Mouse (Mus musculus): ENCODE measurements around the gene Rapgef4.

DNA sequence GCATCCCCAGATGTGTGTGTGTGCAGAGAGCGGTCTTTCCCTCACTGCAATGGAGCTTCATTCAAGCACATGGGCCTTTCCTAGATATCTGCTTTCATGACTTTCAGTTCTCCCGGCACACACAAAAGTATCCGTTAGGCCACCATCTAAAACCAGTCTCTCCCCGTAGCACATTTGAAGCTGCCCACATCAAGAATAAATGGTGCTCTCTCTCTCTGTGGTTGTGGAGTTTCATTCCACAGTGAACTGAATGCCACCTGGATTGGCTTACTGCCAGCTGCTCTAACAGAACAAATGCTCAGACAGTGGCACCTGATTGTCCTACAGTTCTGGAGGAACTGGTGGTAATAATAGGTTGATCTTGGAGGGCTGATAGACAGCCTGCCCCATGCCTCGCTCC is 224.8 kb downstream of the Rapgef4 start:
- no peak for TF ChIP-seq CTCF (IDR thresholded peaks at IDR 0.05)
- TF ChIP-seq EP300 (IDR thresholded peaks at IDR 0.05) = no peak

All from lung, postnatal 0 days (tissue).